Mouse (Mus musculus): Measurements from ENCODE around the gene Bloc1s4.
A peak's percentile ranks its signal among the peaks of the same experiment; 100 is the strongest.

Gene Bloc1s4

GRCm38 (mm10) chr5:36748536-36749061 lies at the start of gene Bloc1s4:
TSS of gene Bloc1s4 (minus strand) at chr5:36748650.
- DNase-seq (ENCODE audit: low spot score in 2 of 2): peak; percentile 86 to 93

DNA sequence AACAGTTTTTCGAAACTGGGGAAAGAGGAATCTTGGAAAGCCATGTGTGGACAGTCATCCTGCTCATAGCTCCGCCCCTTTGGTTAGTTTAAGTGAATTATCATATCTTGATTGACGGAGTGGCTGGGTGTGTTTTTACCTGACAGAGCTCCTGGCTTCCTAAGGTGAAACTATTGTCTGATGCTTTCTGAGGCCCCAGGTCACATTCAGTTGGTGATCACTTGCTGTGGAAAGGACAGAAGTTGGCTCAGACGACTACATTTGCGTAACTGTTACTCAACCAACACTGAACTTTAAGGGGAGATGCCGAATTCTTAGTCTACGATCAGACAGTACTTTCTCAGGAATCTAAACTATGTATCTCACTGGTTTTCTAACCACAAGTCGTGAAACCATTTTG lies 48.8 kb upstream of the Bloc1s4 start:
- DNase-seq (ENCODE audit: low spot score in 2 of 2): no peak

- peak; percentile 92 to 93 for DNase-seq (ENCODE audit: low spot score in 2 of 2)
These were observed 48.0 kb upstream of the Bloc1s4 start, which contains the start of gene Mrfap1 for GRCm38 (mm10) chr5:36796296-36797014. TSS of gene Mrfap1 (minus strand) at chr5:36796772.

DNA sequence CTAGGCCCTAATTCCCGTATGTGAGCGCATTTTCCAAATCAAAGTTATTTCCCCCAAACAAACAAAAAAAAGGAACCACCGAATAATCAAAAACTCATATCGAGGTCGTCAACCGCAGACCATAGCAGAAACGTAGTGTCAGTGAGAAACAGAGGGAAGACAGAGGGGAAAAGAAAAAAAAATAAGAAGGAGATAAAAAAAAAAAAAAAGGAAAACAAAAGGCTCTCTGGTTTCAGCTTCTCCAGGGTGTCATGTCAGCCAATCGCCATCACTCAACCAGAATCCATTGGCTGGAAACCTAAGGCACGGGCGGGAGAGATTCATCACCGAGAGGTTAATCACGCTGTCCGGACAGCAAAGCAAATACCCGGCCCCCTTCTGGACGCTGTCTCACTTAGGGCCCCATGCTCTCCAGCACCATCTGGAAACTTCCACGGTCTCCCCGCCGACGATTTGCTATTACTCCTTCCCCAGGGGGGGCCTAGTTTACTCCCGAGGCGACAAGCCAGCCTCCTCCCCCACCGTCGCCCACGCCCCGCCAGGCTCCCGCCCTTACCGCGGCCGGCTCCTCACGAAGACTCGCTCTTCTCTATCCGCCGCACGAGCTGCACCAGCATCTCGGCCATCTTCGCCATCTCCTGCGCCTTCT lies 47.3 kb upstream of the Bloc1s4 start:
- DNase-seq (ENCODE audit: low spot score in 2 of 2): peak; percentile 47 to 63

DNA sequence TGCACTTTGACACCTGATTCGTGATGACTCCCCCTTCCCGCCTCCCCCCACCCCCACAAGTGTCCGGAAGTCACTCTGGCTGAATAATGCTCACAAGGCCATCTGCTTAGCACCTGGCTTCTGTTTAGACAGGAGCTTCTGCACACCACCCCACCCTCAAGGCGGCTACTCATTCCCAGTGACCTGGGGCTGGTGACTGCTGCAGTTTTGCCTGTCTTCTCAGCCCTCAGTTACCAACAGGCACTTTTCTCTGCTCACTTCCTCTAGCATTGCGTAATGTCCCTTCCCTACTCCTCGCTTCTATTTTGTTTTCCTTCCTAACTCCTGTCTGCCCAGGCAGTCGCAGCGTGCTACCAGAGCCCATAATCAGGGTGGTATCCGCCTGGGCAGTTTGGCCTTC lies 43.4 kb upstream of the Bloc1s4 start:
- DNase-seq (ENCODE audit: low spot score in 2 of 2): no peak

GRCm38 (mm10) chr5:36786052-36786451 lies 37.6 kb upstream of the Bloc1s4 start:
- DNase-seq (ENCODE audit: low spot score in 2 of 2): no peak

DNA sequence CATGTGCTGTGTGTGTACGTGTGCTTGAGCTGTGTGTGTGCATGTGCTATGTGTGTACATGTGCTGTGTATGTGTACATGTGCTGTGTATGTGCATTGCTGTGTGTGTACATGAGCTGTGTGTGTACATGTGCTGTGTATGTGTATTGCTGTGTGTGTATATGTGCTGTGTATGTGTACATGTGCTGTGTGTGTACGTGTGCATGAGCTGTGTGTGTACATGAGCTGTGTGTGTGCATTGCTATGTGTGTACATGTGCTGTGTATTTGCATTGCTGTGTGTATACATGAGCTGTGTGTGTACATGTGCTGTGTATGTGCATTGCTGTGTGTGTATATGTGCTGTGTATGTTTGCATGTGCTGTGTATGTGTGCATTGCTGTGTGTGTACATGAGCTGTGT lies 31.1 kb upstream of the Bloc1s4 start:
- DNase-seq (ENCODE audit: low spot score in 2 of 2): no peak

- no peak for DNase-seq (ENCODE audit: low spot score in 2 of 2)
These were observed 30.5 kb upstream of the Bloc1s4 start for GRCm38 (mm10) chr5:36778901-36779300.

DNA sequence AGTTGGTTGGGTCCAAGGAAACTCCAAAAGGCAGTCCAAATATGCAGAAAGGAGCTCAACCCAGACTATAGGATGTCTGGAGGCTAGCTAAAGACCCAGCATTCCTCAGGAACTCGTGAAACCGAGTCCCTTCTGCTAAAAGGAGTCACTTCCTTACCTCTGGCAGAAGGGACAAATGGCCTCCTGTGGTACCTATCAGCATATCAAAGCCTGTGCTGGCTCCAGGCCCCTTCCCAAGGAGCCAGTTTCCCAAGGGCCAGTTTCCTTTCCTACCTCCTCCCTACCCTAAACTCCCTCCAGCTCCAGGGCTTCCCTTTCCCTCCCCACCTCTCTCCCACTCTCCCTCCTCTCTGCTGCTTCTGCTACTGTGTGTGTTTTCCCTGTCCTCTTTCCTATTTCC lies 28.7 kb upstream of the Bloc1s4 start:
- no peak for DNase-seq (ENCODE audit: low spot score in 2 of 2)

- no peak for DNase-seq (ENCODE audit: low spot score in 2 of 2)
These were observed 27.6 kb upstream of the Bloc1s4 start for GRCm38 (mm10) chr5:36776021-36776575.

DNA sequence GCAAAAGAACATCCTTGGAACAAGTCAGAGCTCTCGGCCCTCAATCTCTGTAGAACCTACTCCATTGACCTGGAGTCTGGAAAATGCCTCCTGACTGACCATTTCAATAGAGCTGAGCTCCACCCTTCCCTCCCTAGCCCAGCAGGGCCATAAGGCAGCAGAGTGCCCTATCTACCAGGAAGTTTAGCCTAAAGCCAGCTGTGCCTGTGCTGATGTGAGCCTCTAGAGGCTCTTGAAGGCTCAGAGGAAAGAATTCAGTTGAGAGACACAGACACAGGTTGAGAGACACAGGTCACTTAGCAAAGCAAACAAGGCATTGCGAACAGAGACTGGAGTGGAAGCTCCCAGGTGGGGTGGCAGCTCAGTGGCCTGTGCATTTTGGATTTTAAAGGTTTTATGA lies 26.9 kb upstream of the Bloc1s4 start:
- no peak for DNase-seq (ENCODE audit: low spot score in 2 of 2)

GRCm38 (mm10) chr5:36772586-36772985 lies 24.1 kb upstream of the Bloc1s4 start:
- no peak for DNase-seq (ENCODE audit: low spot score in 2 of 2)

DNA sequence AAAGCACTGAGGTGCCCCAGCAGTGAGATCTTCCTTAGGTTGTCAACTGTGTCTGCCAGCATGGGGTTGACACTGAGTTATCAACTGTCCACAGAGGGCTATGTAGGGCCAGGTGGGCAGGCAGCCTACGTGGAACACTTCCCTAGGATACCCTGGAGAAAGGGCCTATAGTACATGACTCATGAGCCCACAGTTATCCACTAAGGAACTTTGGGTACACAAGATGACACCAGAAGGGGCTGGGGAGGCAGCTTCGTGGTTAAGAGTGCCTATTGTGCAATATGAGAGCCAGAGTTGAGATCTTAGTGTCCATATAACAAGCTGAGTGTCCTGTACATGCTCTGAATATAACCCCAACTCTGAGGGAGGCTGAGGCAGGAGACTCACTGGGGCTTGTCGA lies 21.2 kb upstream of the Bloc1s4 start:
- no peak for DNase-seq (ENCODE audit: low spot score in 2 of 2)

- DNase-seq (ENCODE audit: low spot score in 2 of 2): no peak
These were observed 18.7 kb upstream of the Bloc1s4 start for GRCm38 (mm10) chr5:36766958-36767703.

- DNase-seq (ENCODE audit: low spot score in 2 of 2): no peak
These were observed 11.4 kb upstream of the Bloc1s4 start for GRCm38 (mm10) chr5:36759848-36760247.

GRCm38 (mm10) chr5:36757033-36757432 lies 8.6 kb upstream of the Bloc1s4 start:
- no peak for DNase-seq (ENCODE audit: low spot score in 2 of 2)

- no peak for DNase-seq (ENCODE audit: low spot score in 2 of 2)
These were observed 1.9 kb upstream of the Bloc1s4 start for GRCm38 (mm10) chr5:36750119-36751078.

DNA sequence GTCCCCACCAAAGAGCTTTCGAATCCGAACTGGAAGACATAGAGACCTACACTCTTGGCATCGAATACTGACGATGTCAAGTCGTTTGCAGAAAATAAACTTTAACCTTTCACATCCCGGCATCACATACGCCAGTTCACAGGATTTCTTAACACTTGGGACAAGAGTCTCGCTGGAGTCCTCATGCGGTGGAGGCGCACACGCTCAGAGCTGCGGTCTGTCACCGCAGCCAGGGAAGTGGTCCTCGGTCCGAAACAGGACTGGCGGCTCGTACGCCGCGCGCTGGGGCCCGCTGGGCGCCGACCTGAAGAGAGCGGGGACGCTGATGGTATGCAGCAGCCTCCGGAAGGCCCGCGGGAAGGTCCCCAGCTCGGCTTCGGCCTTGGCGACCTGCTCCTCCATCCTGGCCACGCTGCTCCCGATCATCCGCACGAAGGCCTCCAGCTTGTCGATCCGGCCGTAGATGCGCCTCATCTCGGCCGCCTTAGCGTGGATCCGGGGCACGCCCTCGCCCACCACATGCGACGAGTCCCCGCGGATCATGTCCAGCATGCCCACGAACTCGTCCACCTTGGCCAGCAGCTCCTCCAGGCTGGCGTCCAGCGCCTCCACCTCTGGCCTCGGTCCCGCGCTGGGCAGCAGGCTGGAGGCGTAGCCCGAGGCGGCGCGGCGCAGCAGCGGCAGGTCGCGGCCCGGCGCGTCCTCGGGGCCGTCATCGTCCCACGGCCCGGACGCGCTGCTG lies 485 bp downstream of the Bloc1s4 start:
- DNase-seq (ENCODE audit: low spot score in 2 of 2): no peak

GRCm38 (mm10) chr5:36747071-36747470 lies 1.4 kb downstream of the Bloc1s4 start:
- DNase-seq (ENCODE audit: low spot score in 2 of 2): no peak

Data from urinary bladder, postnatal 36 days (tissue).